Mouse (Mus musculus) midbrain, embryonic 11.5 days (tissue): ENCODE measurements at regions not wholly inside any gene's neighbourhood (a gene's known extent, or its start where the extent isn't known, plus 50 kb on each side); places are given as distances from the start of the nearest gene placed in this dataset.

Experiments
- ATAC-seq: fragments of 200-750 bp; cut with Nextera tagmentation; 2 replicates; pipeline ENCODE4 v1.8.0; 2017; ENCODE audit warnings: moderate TSS enrichment, moderate library complexity; ENCODE audit not compliant: low FRiP score
- DNase-seq: peaks from one replicate; pipeline ENCODE4 v3.0.0; 2015; ENCODE audit warnings: low spot score; ENCODE audit errors: missing footprints
- H3K27ac ChIP-seq: fragments of 300-500 bp; sonication (generic); 2 replicates; pipeline ENCODE4 v1.5.1; 2014; ENCODE audit warnings: low read depth, low read length
- H3K27me3 ChIP-seq: fragments of 300-500 bp; sonication (generic); 2 replicates; pipeline ENCODE4 v1.6.1; 2014; ENCODE audit warnings: mild to moderate bottlenecking, low read length, moderate library complexity, mixed read lengths; ENCODE audit not compliant: control insufficient read depth, insufficient read depth
- H3K36me3 ChIP-seq: fragments of 300-500 bp; sonication (generic); 2 replicates; pipeline ENCODE4 v1.6.1; 2014; ENCODE audit warnings: mild to moderate bottlenecking, low read length, moderate library complexity, mixed read lengths; ENCODE audit not compliant: control insufficient read depth, insufficient read depth
- H3K4me1 ChIP-seq: fragments of 300-500 bp; sonication (generic); 2 replicates; pipeline ENCODE4 v1.6.1; 2014; ENCODE audit warnings: low read length; ENCODE audit not compliant: control insufficient read depth, insufficient read depth
- H3K4me2 ChIP-seq: fragments of 300-500 bp; sonication (generic); 2 replicates; pipeline ENCODE4 v1.6.1; 2014; ENCODE audit warnings: mild to moderate bottlenecking, moderate library complexity
- H3K4me3 ChIP-seq: fragments of 300-500 bp; sonication (generic); 2 replicates; pipeline ENCODE4 v1.5.1; 2014; ENCODE audit warnings: low read depth, low read length
- H3K9ac ChIP-seq: fragments of 300-500 bp; sonication (generic); 2 replicates; pipeline ENCODE4 v1.6.1; 2014; ENCODE audit warnings: low read length
- H3K9me3 ChIP-seq: fragments of 300-500 bp; sonication (generic); 2 replicates; pipeline ENCODE4 v1.6.1; 2016; ENCODE audit warnings: low read length; ENCODE audit not compliant: control insufficient read depth
- WGBS: fragments of 180-500 bp; shearing (Covaris S2); extraction: QIAGEN DNeasy Blood & Tissue Kit; methylation state at CpG from one replicate; pipeline ENCODE4 v1.1.7; 2014; 5-methylcytosine and 5-hydroxymethylcytosine counted together

DNA sequence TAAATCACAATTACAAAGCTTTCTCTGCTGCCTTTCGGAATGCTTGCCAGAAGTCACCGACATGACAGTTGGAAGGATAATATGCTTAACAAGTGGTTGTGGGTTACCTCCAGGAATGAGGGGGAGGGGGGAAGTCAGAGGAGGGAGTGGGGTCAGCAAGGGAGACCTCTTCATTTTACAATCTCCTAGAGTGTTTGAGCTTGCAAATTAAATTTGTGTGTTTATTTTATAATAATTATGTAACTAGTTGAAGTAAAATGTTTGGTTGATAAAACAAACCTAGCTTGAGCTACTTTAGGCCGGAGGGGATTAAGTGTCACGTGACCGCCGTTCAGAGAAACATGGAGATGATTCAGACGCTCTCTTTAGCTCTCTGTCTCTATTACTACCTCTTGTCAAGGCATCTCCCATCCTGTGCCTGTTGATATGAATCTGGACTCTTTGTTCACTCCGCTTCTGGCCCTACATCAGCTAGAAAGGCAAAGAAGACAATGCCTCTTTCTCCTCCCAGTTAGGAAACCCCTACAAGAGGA lies 227.3 kb upstream of the Irx5 start:
- no peaks in the 10 kb centered on the region for H3K9me3 ChIP-seq
- H3K4me2 ChIP-seq = no peak overlapping the region
- ATAC-seq (no peak), DNase-seq (peak; percentile 82)
- H3K27ac ChIP-seq = no peak overlapping the region
- no peak overlapping the region for H3K4me3 ChIP-seq
- no peaks in the 10 kb centered on the region for H3K36me3 ChIP-seq
- WGBS = 58% methylated on average over 8 of the region's 8 CpGs
- peaks cover 10% of the 10 kb centered on the region for H3K27me3 ChIP-seq
- no peak overlapping the region for H3K9ac ChIP-seq
- peaks cover 21% of the 10 kb centered on the region for H3K4me1 ChIP-seq

- H3K4me3 ChIP-seq = no peak overlapping the region
- H3K9me3 ChIP-seq = no peaks in the 10 kb centered on the region
- peaks cover 15% of the 10 kb centered on the region for H3K4me1 ChIP-seq
- ATAC-seq (no peak), DNase-seq (peak; percentile 78)
- 73% methylated on average over 6 of the region's 6 CpGs for WGBS
- no peak overlapping the region for H3K4me2 ChIP-seq
- H3K27ac ChIP-seq = no peak overlapping the region
- no peak overlapping the region for H3K9ac ChIP-seq
- peaks cover 10% of the 10 kb centered on the region for H3K27me3 ChIP-seq
- H3K36me3 ChIP-seq = no peaks in the 10 kb centered on the region
Observed at GRCm38 (mm10) chr8:92129241-92130015, 228.0 kb upstream of the Irx5 start.

- Histone ChIP-seq H3K4me1 (no peaks in the 10 kb centered on the region), H3K36me3 (no peaks in the 10 kb centered on the region), H3K4me2 (no peak overlapping the region), H3K9me3 (no peaks in the 10 kb centered on the region), H3K9ac (no peak overlapping the region), H3K4me3 (no peak overlapping the region), H3K27me3 (peaks cover 7% of the 10 kb centered on the region), H3K27ac (no peak overlapping the region)
- DNase-seq = peak; percentile 85
- no peak for ATAC-seq
- 55% methylated on average over 3 of the region's 3 CpGs for WGBS
Observed at GRCm38 (mm10) chr8:92125631-92126030, 231.8 kb upstream of the Irx5 start.

DNA sequence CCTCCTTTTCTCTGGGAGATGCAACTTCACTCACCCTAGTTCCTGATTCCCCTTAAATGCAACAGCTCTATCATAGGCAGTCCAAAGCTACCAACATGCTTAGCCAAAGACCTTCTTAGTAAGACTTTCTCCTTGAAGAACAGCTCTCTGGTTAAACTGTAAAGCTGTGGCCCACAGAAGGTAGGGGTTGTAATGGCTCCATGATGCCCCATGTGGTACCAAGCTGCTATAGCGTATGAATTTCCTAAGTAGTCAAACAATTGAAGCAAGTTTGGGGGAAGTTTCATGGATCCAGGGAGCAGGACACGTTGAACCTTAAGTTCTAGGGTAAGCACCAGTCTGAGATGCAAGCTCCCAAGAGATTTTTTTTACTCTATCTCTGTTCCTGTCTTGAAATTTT lies 236.1 kb upstream of the Irx5 start:
- peak; percentile 80 for DNase-seq
- Histone ChIP-seq H3K9me3 (no peaks in the 10 kb centered on the region), H3K36me3 (no peaks in the 10 kb centered on the region), H3K27me3 (peaks cover 2% of the 10 kb centered on the region), H3K4me3 (no peak overlapping the region), H3K9ac (no peak overlapping the region), H3K27ac (no peak overlapping the region), H3K4me1 (no peaks in the 10 kb centered on the region), H3K4me2 (no peak overlapping the region)
- WGBS = 44% methylated on average over 2 of the region's 2 CpGs
- no peak for ATAC-seq

GRCm38 (mm10) chr8:92115479-92116267 lies 241.8 kb upstream of the Irx5 start:
- H3K36me3 ChIP-seq = no peaks in the 10 kb centered on the region
- no peak overlapping the region for H3K4me3 ChIP-seq
- ATAC-seq = no peak
- no peak overlapping the region; the same call in 1 of the 2 replicates for H3K27ac ChIP-seq
- DNase-seq = peak; percentile 91
- H3K4me1 ChIP-seq = peaks cover 18% of the 10 kb centered on the region
- H3K4me2 ChIP-seq = no peak overlapping the region
- no peak overlapping the region for H3K9ac ChIP-seq
- 86% methylated on average over 15 of the region's 15 CpGs for WGBS
- no peaks in the 10 kb centered on the region for H3K9me3 ChIP-seq
- H3K27me3 ChIP-seq = peaks cover under 1% of the 10 kb centered on the region; the same call in 1 of the 2 replicates

- H3K27ac ChIP-seq = peak overlapping the region; percentile 59
- DNase-seq = peak; percentile 94
- ATAC-seq = peak; percentile 58
- peak overlapping the region; percentile 48 for H3K9ac ChIP-seq
- H3K4me1 ChIP-seq = peaks cover 18% of the 10 kb centered on the region
- no peaks in the 10 kb centered on the region for H3K27me3 ChIP-seq
- H3K9me3 ChIP-seq = no peaks in the 10 kb centered on the region
- H3K4me3 ChIP-seq = no peak overlapping the region
- H3K4me2 ChIP-seq = peak overlapping the region; percentile 32
- 11% methylated on average over 22 of the region's 22 CpGs for WGBS
- no peaks in the 10 kb centered on the region for H3K36me3 ChIP-seq
Observed at GRCm38 (mm10) chr8:92114311-92115275, 242.8 kb upstream of the Irx5 start.

DNA sequence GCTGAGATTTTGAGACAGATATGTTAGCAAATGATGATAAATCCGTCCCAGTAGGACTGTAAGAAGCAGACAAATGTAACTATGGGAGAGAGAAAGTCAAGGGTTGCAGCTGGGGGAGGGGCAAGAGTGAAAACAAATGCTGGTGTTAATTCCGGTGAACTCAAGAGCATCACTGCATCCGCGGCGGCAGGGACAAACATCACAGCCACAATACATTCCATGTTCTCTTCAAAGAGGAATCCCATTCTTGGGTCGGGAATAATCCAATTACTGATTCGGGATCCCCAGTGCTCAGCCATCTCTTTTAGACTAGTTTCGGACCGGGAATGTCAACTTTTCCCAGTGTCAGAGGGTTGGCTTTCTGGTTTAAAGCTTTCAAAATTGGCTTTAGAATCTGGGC lies 243.5 kb upstream of the Irx5 start:
- H3K27ac ChIP-seq = peak overlapping the region; percentile 40; the same call in 1 of the 2 replicates

DNA sequence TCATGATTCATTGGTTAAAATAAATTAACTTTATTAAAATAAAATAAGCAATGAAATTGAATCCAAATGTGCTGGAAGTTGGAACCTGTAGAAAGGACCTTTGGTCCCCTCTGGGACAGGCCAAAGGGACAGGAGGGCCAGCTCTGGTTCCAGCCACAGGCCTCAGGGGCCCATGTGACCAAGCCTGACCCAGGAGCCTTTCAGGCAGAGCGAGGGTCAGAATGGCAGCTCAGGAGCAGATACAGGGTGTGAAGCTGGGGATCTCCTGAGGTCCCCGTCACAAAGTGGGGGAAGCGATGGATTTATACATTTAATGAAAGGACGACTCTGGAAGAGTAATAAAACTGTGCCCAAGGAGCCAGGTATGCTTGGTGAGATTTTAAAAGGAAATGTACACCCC lies 244.0 kb upstream of the Irx5 start:
- Histone ChIP-seq H3K36me3 (no peaks in the 10 kb centered on the region), H3K4me1 (peaks cover 18% of the 10 kb centered on the region), H3K27me3 (no peaks in the 10 kb centered on the region), H3K27ac (no peak overlapping the region), H3K4me3 (no peak overlapping the region), H3K9me3 (no peaks in the 10 kb centered on the region), H3K9ac (no peak overlapping the region), H3K4me2 (no peak overlapping the region; the same call in 1 of the 2 replicates)
- 17% methylated on average over 4 of the region's 4 CpGs for WGBS
- DNase-seq (no peak), ATAC-seq (no peak)

More for the DNA sequence above, 243.5 kb upstream of the Irx5 start:
- WGBS = 2% methylated on average over 9 of the region's 9 CpGs
- no peak overlapping the region for H3K4me3 ChIP-seq
- H3K9me3 ChIP-seq = no peaks in the 10 kb centered on the region
- DNase-seq = no peak
- H3K4me1 ChIP-seq = peaks cover 18% of the 10 kb centered on the region
- ATAC-seq = no peak
- no peaks in the 10 kb centered on the region for H3K36me3 ChIP-seq
- no peak overlapping the region; the same call in 1 of the 2 replicates for H3K9ac ChIP-seq
- H3K27me3 ChIP-seq = no peaks in the 10 kb centered on the region
- H3K4me2 ChIP-seq = peak overlapping the region; percentile 32; the same call in 1 of the 2 replicates
